Mouse (Mus musculus) G1E (cell line): ENCODE measurements around the gene Zbtb8a.

Source experiments
- CTCF ChIP-seq: IDR thresholded peaks from 2 replicates; pipeline ENCODE4 v1.5.1; 2012; ENCODE audit warnings: low read depth, low read length, inconsistent platforms, mixed read lengths
- TAL1 ChIP-seq: conservative IDR thresholded peaks from 2 replicates; pipeline ENCODE4 v1.6.1; 2012; ENCODE audit warnings: low read depth, low read length, inconsistent platforms, mixed read lengths

DNA sequence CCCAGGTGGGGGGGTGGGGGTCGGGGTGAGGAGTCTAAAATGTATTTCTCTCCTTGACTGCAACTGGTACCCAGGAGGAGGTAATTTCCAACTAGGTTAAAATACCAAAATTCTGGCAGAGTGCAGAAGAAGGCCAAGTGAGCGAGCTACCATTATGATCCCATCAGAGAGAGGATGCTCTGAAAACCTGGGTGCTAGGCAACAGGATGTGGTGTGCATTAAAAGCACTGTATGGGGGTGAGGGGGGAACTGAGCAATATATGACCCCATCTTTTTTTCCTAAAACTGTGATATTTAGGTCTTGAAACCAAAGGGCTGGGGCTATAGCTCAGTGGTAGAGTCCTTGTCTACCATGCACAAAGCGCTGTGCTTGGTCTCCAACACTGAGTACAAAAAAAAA lies 13.5 kb downstream of the Zbtb8a start:
- TF ChIP-seq CTCF (no peak), TAL1 (no peak)
